Mouse (Mus musculus): ENCODE measurements around the gene Gpr22. TPM values are rescaled to one million over a fixed set of nuclear protein-coding genes. Genes with fewer than 3 reads are reported as not detected.

The Gpr22 gene
- polyA plus RNA-seq, 1 experiment from 2014 or later = 1.5 TPM

- ATAC-seq (ENCODE audit: low FRiP score, low TSS enrichment) (no peak), DNase-seq (ENCODE audit: low spot score) (no peak)
- Histone ChIP-seq H3K27ac (replicated peaks) (no peak overlapping the region), H3K4me3 (ENCODE audit: low read depth, low read length) (no peak overlapping the region), H3K9me3 (ENCODE audit: control insufficient read depth, low read length) (no peaks in the 10 kb centered on the region), H3K9ac (ENCODE audit: low read length) (no peak overlapping the region), H3K4me1 (replicated peaks; ENCODE audit: control insufficient read depth, insufficient read depth) (no peaks in the 10 kb centered on the region), H3K4me2 (replicated peaks; ENCODE audit: low read depth) (no peak overlapping the region), H3K36me3 (ENCODE audit: control insufficient read depth, insufficient read depth, low read length) (no peaks in the 10 kb centered on the region), H3K27me3 (ENCODE audit: control insufficient read depth, insufficient read depth, low read length) (no peaks in the 10 kb centered on the region)
- no peak for TF ChIP-seq EP300 (optimal IDR thresholded peaks at IDR 0.05)
- TF ChIP-seq CTCF (IDR thresholded peaks at IDR 0.05; ENCODE audit: low read depth) = no peak
- WGBS = 57% methylated on average over 4 of the region's 4 CpGs
Observed at GRCm38 (mm10) chr12:31712727-31713126, 1.0 kb downstream of the Gpr22 start.

DNA sequence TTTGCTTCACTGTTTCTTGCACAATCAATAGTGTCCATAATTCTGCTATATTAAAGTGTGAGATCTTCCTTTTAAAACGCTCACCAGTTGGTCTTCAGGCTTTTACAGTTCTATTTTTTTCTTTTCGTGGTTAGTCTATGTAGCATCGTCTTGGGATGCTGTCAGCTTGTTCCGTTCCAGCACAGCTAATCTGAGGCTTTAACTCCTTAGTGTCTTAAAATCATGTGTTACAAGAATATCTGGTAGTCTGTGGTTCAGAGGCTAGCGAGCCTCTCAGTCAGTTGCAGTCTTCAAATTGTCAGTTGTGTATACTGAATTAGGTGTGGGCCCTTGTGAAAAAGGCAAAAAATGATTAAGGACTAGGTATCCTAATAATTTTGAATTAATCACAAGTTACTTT is 1.5 kb downstream of the Gpr22 start:
- 46% methylated on average over 5 of the region's 5 CpGs for WGBS
- ATAC-seq (ENCODE audit: low FRiP score, low TSS enrichment) (no peak), DNase-seq (ENCODE audit: low spot score) (no peak)
- no peak overlapping the region for H3K4me2 ChIP-seq (replicated peaks; ENCODE audit: low read depth)
- H3K27me3 ChIP-seq (ENCODE audit: control insufficient read depth, insufficient read depth, low read length) = no peaks in the 10 kb centered on the region
- H3K9me3 ChIP-seq (ENCODE audit: control insufficient read depth, low read length) = no peaks in the 10 kb centered on the region
- no peaks in the 10 kb centered on the region for H3K36me3 ChIP-seq (ENCODE audit: control insufficient read depth, insufficient read depth, low read length)
- TF ChIP-seq EP300 (optimal IDR thresholded peaks at IDR 0.05) (no peak), CTCF (IDR thresholded peaks at IDR 0.05; ENCODE audit: low read depth) (no peak)
- no peak overlapping the region for H3K27ac ChIP-seq (replicated peaks)
- no peak overlapping the region for H3K9ac ChIP-seq (ENCODE audit: low read length)
- H3K4me1 ChIP-seq (replicated peaks; ENCODE audit: control insufficient read depth, insufficient read depth) = no peaks in the 10 kb centered on the region
- H3K4me3 ChIP-seq (ENCODE audit: low read depth, low read length) = no peak overlapping the region

DNA sequence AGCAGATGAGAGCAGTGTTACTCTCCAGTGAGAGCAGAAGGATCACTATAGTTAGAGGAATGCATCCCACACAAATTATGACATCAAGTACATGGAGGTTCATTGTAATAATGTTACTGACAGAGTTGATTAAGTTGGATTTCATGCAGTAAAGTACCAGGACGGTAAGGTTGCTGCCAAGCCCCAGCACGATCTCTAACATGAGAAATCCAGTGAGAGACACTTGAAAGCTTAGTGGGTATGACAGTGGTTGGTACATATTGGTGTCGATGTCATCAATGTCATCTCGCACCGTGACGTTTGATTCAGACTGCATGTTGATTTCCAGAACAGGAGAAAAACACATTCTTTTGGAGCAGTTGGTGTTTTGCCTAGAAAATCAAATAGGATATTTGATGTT is 4.1 kb downstream of the Gpr22 start:
- Histone ChIP-seq H3K9ac (ENCODE audit: low read length) (no peak overlapping the region), H3K4me1 (replicated peaks; ENCODE audit: control insufficient read depth, insufficient read depth) (no peaks in the 10 kb centered on the region), H3K27ac (replicated peaks) (no peak overlapping the region), H3K9me3 (ENCODE audit: control insufficient read depth, low read length) (no peaks in the 10 kb centered on the region), H3K27me3 (ENCODE audit: control insufficient read depth, insufficient read depth, low read length) (no peaks in the 10 kb centered on the region), H3K4me2 (replicated peaks; ENCODE audit: low read depth) (no peak overlapping the region), H3K4me3 (ENCODE audit: low read depth, low read length) (no peak overlapping the region), H3K36me3 (ENCODE audit: control insufficient read depth, insufficient read depth, low read length) (no peaks in the 10 kb centered on the region)
- TF ChIP-seq EP300 (optimal IDR thresholded peaks at IDR 0.05) = no peak
- ATAC-seq (ENCODE audit: low FRiP score, low TSS enrichment) (no peak), DNase-seq (ENCODE audit: low spot score) (no peak)
- 92% methylated on average over 6 of the region's 6 CpGs for WGBS

DNA sequence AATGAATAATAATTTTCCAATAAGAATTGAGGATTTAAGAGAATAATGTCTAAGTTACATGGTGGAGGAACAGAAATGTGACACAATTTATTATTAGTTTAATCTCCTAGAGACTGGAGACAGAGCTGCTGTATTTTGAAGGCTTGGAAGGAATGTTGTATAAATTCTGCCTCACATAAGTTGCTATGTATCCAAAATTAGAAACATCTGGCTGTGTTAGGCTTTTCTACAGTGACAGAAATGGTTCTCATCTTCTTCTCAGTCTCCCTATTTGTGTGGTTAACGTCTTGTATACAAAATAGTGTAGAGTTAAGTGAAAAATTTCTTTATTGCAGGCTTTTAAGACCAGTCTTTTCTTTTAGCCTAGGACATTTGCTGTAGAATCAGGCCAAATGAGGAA is 6.2 kb downstream of the Gpr22 start:
- Histone ChIP-seq H3K9ac (ENCODE audit: low read length) (no peak overlapping the region), H3K4me1 (replicated peaks; ENCODE audit: control insufficient read depth, insufficient read depth) (no peaks in the 10 kb centered on the region), H3K9me3 (ENCODE audit: control insufficient read depth, low read length) (no peaks in the 10 kb centered on the region), H3K27me3 (ENCODE audit: control insufficient read depth, insufficient read depth, low read length) (no peaks in the 10 kb centered on the region), H3K4me2 (replicated peaks; ENCODE audit: low read depth) (no peak overlapping the region), H3K36me3 (ENCODE audit: control insufficient read depth, insufficient read depth, low read length) (no peaks in the 10 kb centered on the region), H3K4me3 (ENCODE audit: low read depth, low read length) (no peak overlapping the region), H3K27ac (replicated peaks) (no peak overlapping the region)
- DNase-seq (ENCODE audit: low spot score) (no peak), ATAC-seq (ENCODE audit: low FRiP score, low TSS enrichment) (no peak)
- WGBS = 49% methylated on average over 1 of the region's 1 CpGs
- TF ChIP-seq CTCF (IDR thresholded peaks at IDR 0.05; ENCODE audit: low read depth) (no peak), EP300 (optimal IDR thresholded peaks at IDR 0.05) (no peak)

- H3K4me3 ChIP-seq (ENCODE audit: low read depth, low read length) = no peak overlapping the region
- no peak for TF ChIP-seq EP300 (optimal IDR thresholded peaks at IDR 0.05)
- TF ChIP-seq CTCF (IDR thresholded peaks at IDR 0.05; ENCODE audit: low read depth) = no peak
- no peaks in the 10 kb centered on the region for H3K9me3 ChIP-seq (ENCODE audit: control insufficient read depth, low read length)
- H3K36me3 ChIP-seq (ENCODE audit: control insufficient read depth, insufficient read depth, low read length) = no peaks in the 10 kb centered on the region
- DNase-seq (ENCODE audit: low spot score) (no peak), ATAC-seq (ENCODE audit: low FRiP score, low TSS enrichment) (no peak)
- WGBS = 29% methylated on average over 2 of the region's 2 CpGs
- no peak overlapping the region for H3K9ac ChIP-seq (ENCODE audit: low read length)
- no peaks in the 10 kb centered on the region for H3K4me1 ChIP-seq (replicated peaks; ENCODE audit: control insufficient read depth, insufficient read depth)
- no peaks in the 10 kb centered on the region for H3K27me3 ChIP-seq (ENCODE audit: control insufficient read depth, insufficient read depth, low read length)
- no peak overlapping the region for H3K27ac ChIP-seq (replicated peaks)
- H3K4me2 ChIP-seq (replicated peaks; ENCODE audit: low read depth) = no peak overlapping the region
Observed at GRCm38 (mm10) chr12:31706168-31706567, 7.6 kb downstream of the Gpr22 start.

- TF ChIP-seq CTCF (IDR thresholded peaks at IDR 0.05; ENCODE audit: low read depth) (peak; percentile 36), EP300 (optimal IDR thresholded peaks at IDR 0.05) (no peak)
- Histone ChIP-seq H3K9me3 (ENCODE audit: control insufficient read depth, low read length) (no peaks in the 10 kb centered on the region), H3K4me1 (replicated peaks; ENCODE audit: control insufficient read depth, insufficient read depth) (no peaks in the 10 kb centered on the region), H3K9ac (ENCODE audit: low read length) (no peak overlapping the region), H3K4me2 (replicated peaks; ENCODE audit: low read depth) (no peak overlapping the region), H3K27me3 (ENCODE audit: control insufficient read depth, insufficient read depth, low read length) (no peaks in the 10 kb centered on the region), H3K27ac (replicated peaks) (no peak overlapping the region), H3K36me3 (ENCODE audit: control insufficient read depth, insufficient read depth, low read length) (no peaks in the 10 kb centered on the region), H3K4me3 (ENCODE audit: low read depth, low read length) (no peak overlapping the region)
- WGBS = 84% methylated on average over 6 of the region's 6 CpGs
- no peak for DNase-seq (ENCODE audit: low spot score)
- ATAC-seq (ENCODE audit: low FRiP score, low TSS enrichment) = no peak
Observed at GRCm38 (mm10) chr12:31703904-31704303, 9.8 kb downstream of the Gpr22 start.

Measured in stomach, postnatal 0 days (tissue).